Mouse (Mus musculus) hindbrain, embryonic 11.5 days (tissue): Measurements from ENCODE around the gene Ippk. TPM values are rescaled to one million over a fixed set of nuclear protein-coding genes. Genes with fewer than 3 reads are reported as not detected.

Experiments used
- ATAC-seq: fragments of 200-750 bp; cut with Nextera tagmentation; 2 replicates; pipeline ENCODE4 v1.8.0; 2017; ENCODE audit warnings: mild to moderate bottlenecking, moderate TSS enrichment, moderate library complexity; ENCODE audit not compliant: low FRiP score
- DNase-seq: peaks from one replicate; pipeline ENCODE4 v3.0.0-alpha.2; 2015; ENCODE audit warnings: low spot score
- H3K27ac ChIP-seq: fragments of 300-500 bp; sonication (generic); 2 replicates; pipeline ENCODE4 v1.5.1; 2014; ENCODE audit warnings: mild to moderate bottlenecking, low read depth, low read length
- H3K27me3 ChIP-seq: fragments of 300-500 bp; sonication (generic); 2 replicates; pipeline ENCODE4 v1.6.1; 2014; ENCODE audit warnings: mild to moderate bottlenecking, low read length, moderate library complexity, mixed read lengths; ENCODE audit not compliant: control insufficient read depth, insufficient read depth
- H3K36me3 ChIP-seq: fragments of 300-500 bp; sonication (generic); 2 replicates; pipeline ENCODE4 v1.6.1; 2014; ENCODE audit warnings: mild to moderate bottlenecking, low read length, moderate library complexity, mixed read lengths; ENCODE audit not compliant: control insufficient read depth, insufficient read depth
- H3K4me1 ChIP-seq: fragments of 300-500 bp; sonication (generic); replicated peaks from 2 replicates; pipeline ENCODE4 v1.6.1; 2014; ENCODE audit warnings: low read length, mixed read lengths; ENCODE audit not compliant: control insufficient read depth, insufficient read depth
- H3K4me2 ChIP-seq: fragments of 300-500 bp; sonication (generic); replicated peaks from 2 replicates; pipeline ENCODE4 v1.6.1; 2014; ENCODE audit warnings: mild to moderate bottlenecking, low read depth, low read length
- H3K4me3 ChIP-seq: fragments of 300-500 bp; sonication (generic); 2 replicates; pipeline ENCODE4 v1.5.1; 2014; ENCODE audit warnings: low read depth, low read length
- H3K9ac ChIP-seq: fragments of 300-500 bp; sonication (generic); 2 replicates; pipeline ENCODE4 v1.6.1; 2014; ENCODE audit warnings: low read depth, low read length
- H3K9me3 ChIP-seq: fragments of 300-500 bp; sonication (generic); 2 replicates; pipeline ENCODE4 v1.6.1; 2016; ENCODE audit warnings: low read length; ENCODE audit not compliant: control insufficient read depth
- WGBS: fragments of 180-500 bp; shearing (Covaris S2); extraction: QIAGEN DNeasy Blood & Tissue Kit; methylation state at CpG from one replicate; pipeline ENCODE4 v1.1.7; 2014; 5-methylcytosine and 5-hydroxymethylcytosine counted together
- polyA plus RNA-seq: library from polyadenylated mRNA; unstranded; fragments of >200 nt; fragmentation: Nextera tagmentation; extraction: Ambion mirVana; gene quantifications from 2 replicates; pipeline ENCODE4 v1.2.1, GENCODE M21; 2014

Ippk gene
- polyA plus RNA-seq, 1 experiment from 2014 or later: 14.6 TPM

DNA sequence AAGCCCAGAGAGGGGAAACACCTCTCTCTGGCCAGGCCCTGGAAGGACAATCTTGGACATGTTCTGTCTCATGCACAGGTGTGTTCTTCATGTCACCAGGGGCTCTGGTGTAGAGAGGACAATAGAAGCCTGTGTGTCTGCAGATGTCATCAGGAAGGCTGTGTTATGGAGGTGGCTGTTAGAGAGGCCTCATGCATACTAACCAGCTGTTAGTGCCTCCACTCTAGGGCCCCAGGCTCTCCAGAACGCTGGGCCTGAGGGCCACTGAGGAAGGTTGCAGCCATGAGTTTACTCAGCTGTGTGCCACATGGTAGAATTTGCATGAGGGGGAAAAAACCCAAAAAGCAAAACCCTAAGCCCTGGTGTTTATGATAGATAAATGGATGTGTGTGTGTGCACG, 46.5 kb downstream of the Ippk start:
- DNase-seq (peak; percentile 3), ATAC-seq (no peak)
- no peak overlapping the region for H3K27ac ChIP-seq
- 58% methylated on average over 2 of the region's 2 CpGs for WGBS
- H3K9ac ChIP-seq: no peak overlapping the region
- no peak overlapping the region for H3K4me2 ChIP-seq
- no peaks in the 10 kb centered on the region for H3K27me3 ChIP-seq
- no peaks in the 10 kb centered on the region for H3K9me3 ChIP-seq
- no peaks in the 10 kb centered on the region for H3K36me3 ChIP-seq
- H3K4me3 ChIP-seq: no peak overlapping the region
- H3K4me1 ChIP-seq: no peaks in the 10 kb centered on the region

DNA sequence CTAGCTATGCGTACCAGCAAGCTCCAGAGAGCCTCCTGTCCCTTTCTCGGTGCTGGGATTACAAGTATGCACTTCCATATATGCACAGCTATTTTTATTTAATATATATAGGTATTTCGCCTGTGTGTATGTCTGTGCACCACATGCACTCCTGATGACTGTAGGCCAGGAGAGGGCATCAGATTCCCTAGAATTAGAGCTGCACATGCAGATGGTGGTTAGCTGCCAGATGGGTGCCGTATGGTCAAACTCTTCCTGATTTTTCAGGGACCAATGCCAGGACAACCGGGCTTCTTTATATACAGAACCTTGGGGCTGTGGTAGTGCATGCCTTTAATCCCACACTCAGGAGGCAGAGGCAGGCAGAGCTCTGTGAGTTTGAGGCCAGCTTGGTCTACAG, 48.0 kb downstream of the Ippk start:
- Histone ChIP-seq H3K9me3 (no peaks in the 10 kb centered on the region), H3K9ac (no peak overlapping the region), H3K4me2 (no peak overlapping the region), H3K27me3 (no peaks in the 10 kb centered on the region), H3K4me3 (no peak overlapping the region), H3K27ac (no peak overlapping the region), H3K36me3 (no peaks in the 10 kb centered on the region), H3K4me1 (no peaks in the 10 kb centered on the region)
- WGBS: 91% methylated on average over 5 of the region's 5 CpGs
- DNase-seq (no peak), ATAC-seq (no peak)

DNA sequence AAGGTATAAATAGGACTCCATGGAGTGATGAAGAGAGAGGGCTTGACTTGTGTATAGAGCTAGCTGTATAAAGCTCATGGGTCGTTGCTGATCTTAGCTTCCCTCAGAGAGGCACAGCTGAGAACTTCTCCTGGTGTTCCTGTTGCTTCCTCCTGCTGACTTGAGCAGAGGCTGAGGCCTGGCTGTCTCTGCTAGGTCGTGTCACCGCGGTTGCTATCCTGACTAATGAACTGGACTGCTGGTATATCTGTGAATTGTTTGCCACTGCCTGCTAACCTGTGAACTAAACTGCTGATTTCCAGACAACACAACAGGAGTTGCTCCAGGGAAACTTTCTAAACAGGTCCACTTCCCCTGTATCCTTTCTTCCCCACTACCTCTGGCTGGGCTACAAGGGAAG, 49.3 kb downstream of the Ippk start:
- no peak overlapping the region for H3K4me3 ChIP-seq
- DNase-seq: no peak
- no peaks in the 10 kb centered on the region for H3K4me1 ChIP-seq
- no peaks in the 10 kb centered on the region for H3K36me3 ChIP-seq
- H3K9me3 ChIP-seq: no peaks in the 10 kb centered on the region
- H3K27ac ChIP-seq: no peak overlapping the region
- WGBS: 89% methylated on average over 4 of the region's 4 CpGs
- H3K27me3 ChIP-seq: no peaks in the 10 kb centered on the region
- no peak overlapping the region for H3K4me2 ChIP-seq
- H3K9ac ChIP-seq: no peak overlapping the region
- no peak for ATAC-seq

DNA sequence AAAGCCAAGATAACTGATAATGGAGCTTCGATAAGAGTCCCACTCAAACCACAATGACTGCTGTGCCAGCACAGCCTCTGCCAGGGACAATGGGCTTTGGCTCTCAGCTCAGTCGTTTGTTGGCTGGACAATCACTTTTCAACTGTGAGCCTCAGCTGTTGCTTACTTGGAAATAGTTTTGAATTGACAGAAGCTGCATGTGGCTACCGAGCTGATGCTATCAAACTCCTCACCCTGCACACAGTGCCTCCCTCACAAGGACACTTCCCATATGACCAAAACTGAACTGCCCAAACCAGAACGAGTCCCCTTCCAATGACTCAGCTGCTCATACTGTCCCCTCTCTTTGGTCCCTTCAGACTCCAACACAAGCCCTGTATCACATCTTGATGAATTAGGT, 49.8 kb downstream of the Ippk start:
- Histone ChIP-seq H3K27me3 (no peaks in the 10 kb centered on the region), H3K4me3 (no peak overlapping the region), H3K4me1 (no peaks in the 10 kb centered on the region), H3K36me3 (no peaks in the 10 kb centered on the region), H3K9ac (no peak overlapping the region), H3K9me3 (no peaks in the 10 kb centered on the region), H3K27ac (no peak overlapping the region), H3K4me2 (no peak overlapping the region)
- DNase-seq (no peak), ATAC-seq (no peak)
- 86% methylated on average over 4 of the region's 4 CpGs for WGBS

DNA sequence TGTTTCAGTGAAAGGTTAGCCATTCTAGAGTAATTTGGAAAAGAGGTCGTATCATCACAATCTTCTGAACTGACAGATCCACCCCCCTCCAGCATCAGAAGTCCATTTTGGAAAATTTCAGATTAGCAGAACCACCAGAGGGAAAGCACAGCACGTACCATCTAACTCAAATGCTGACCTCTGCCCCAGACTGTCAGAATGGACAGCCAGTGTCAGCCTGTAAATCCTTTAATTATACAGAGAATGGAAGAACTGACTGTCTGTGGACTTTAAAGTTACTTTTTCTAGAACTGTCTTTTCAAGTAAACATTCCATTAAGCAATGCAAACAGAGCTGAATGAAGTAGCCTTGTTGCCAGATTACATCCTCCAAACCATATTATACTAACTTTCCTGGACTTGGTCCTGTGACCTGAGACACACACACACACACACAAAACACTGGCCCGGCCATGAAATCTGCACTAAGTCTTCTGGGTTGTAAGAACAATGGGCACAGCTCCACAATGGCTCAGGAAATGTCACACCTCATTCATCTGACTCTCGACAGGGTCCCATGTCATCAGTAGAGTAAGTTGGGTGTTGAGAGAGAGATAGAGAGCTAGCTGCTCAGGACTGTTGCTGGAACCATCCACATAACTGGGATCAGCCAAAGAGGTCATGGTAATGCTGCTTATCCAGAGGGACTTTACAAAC, 51.1 kb downstream of the Ippk start:
- 57% methylated on average over 4 of the region's 4 CpGs for WGBS
- no peak overlapping the region for H3K4me2 ChIP-seq
- no peak overlapping the region for H3K27ac ChIP-seq
- H3K27me3 ChIP-seq: no peaks in the 10 kb centered on the region
- H3K36me3 ChIP-seq: no peaks in the 10 kb centered on the region
- DNase-seq (no peak), ATAC-seq (no peak)
- no peak overlapping the region for H3K4me3 ChIP-seq
- no peaks in the 10 kb centered on the region for H3K9me3 ChIP-seq
- H3K4me1 ChIP-seq: no peaks in the 10 kb centered on the region
- H3K9ac ChIP-seq: no peak overlapping the region

DNA sequence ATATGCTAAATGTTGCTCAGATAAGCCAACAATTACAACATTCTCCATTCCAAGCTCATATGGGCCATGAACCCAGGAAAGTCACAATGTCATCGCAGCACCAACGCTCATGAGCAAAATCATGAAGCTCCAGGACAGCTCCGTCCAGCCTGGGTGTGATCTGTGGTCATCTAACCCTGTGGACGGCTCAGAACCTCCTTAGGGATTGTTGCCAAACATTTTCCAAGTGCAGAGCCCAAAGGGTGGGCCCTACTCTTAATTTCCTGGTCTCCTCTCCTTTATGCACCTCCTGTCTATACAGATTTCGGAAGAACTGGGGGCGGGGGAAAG, 51.6 kb downstream of the Ippk start:
- no peak for DNase-seq
- Histone ChIP-seq H3K9ac (no peak overlapping the region), H3K36me3 (no peaks in the 10 kb centered on the region), H3K4me2 (no peak overlapping the region), H3K27me3 (no peaks in the 10 kb centered on the region), H3K9me3 (no peaks in the 10 kb centered on the region), H3K27ac (no peak overlapping the region), H3K4me3 (no peak overlapping the region), H3K4me1 (no peaks in the 10 kb centered on the region)
- ATAC-seq: no peak
- 93% methylated on average over 6 of the region's 6 CpGs for WGBS

DNA sequence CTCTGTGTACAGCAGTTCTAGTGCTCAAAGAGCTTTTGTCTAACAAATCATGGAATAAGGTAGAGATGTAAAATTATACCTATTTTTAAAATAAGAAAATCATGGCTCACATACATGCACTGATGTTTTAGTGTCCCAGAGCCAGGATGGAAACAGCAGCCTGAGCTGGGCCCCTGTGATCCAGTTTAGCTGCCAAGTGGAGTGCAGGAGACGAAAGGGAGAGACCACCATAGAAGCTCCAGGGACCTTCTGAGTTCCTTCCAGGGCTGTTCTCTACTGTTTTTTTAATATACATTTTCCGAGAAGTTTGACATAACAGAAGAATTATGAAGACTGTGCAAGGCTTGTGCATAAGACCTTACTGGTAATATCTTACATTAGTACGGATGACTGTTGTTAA, 56.8 kb downstream of the Ippk start:
- WGBS: 86% methylated on average over 3 of the region's 3 CpGs
- ATAC-seq: no peak
- no peak for DNase-seq

DNA sequence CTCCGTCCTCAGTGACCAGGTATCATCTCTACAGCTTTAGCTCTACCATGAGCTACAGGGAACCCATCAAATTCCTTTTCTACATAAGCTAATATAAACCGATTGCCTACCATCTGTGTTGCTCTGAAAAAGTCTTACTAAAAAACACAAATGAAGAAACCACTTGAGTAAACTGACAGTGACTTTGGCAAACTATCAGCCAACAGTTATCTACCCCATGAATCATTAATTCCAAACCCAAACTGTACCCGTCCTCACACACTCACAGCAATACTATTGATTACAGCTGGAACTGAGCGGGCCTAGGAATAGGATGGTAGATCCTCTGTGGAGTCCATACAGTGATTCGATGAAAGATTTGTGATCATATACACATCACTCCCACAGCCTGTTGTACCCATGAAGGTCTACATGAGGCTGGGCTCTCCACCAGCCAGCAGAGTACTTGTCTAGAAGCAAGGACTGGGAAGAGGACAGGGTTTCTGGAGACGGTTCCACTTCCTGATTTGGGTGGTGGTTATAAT, 57.9 kb downstream of the Ippk start:
- Histone ChIP-seq H3K27me3 (no peaks in the 10 kb centered on the region), H3K9ac (no peak overlapping the region), H3K27ac (no peak overlapping the region), H3K4me3 (no peak overlapping the region), H3K9me3 (no peaks in the 10 kb centered on the region), H3K4me1 (no peaks in the 10 kb centered on the region), H3K4me2 (no peak overlapping the region), H3K36me3 (no peaks in the 10 kb centered on the region)
- DNase-seq: no peak
- ATAC-seq: no peak
- 94% methylated on average over 6 of the region's 6 CpGs for WGBS

More for the DNA sequence above, 56.8 kb downstream of the Ippk start:
- H3K4me1 ChIP-seq: no peaks in the 10 kb centered on the region
- no peaks in the 10 kb centered on the region for H3K9me3 ChIP-seq
- H3K9ac ChIP-seq: no peak overlapping the region
- H3K27ac ChIP-seq: no peak overlapping the region
- H3K4me3 ChIP-seq: no peak overlapping the region
- H3K36me3 ChIP-seq: no peaks in the 10 kb centered on the region
- no peaks in the 10 kb centered on the region for H3K27me3 ChIP-seq
- no peak overlapping the region for H3K4me2 ChIP-seq

DNA sequence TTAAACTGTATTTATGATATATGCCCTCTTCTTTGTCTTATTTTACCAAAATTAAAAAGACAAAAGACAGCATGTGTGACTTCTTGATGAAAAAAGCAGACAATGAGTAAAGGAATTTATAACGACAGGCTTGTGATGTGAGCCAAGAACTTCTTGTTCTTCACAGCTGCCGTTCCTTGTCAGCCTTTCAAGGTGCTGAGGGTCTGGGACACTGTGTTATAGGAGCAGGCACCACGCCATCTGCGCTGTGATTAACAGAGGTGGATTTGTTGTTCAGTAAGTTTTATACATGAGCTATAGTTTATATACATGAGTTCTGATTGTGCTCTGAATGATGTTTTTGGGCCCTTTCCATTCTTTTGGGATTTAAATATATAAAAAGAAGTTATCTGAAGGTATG, 58.4 kb downstream of the Ippk start:
- no peak overlapping the region for H3K27ac ChIP-seq
- DNase-seq (no peak), ATAC-seq (no peak)
- no peak overlapping the region for H3K4me3 ChIP-seq
- H3K4me1 ChIP-seq: no peaks in the 10 kb centered on the region
- no peaks in the 10 kb centered on the region for H3K36me3 ChIP-seq
- no peaks in the 10 kb centered on the region for H3K9me3 ChIP-seq
- no peak overlapping the region for H3K4me2 ChIP-seq
- no peaks in the 10 kb centered on the region for H3K27me3 ChIP-seq
- 86% methylated on average over 4 of the region's 4 CpGs for WGBS
- H3K9ac ChIP-seq: no peak overlapping the region
